Mouse (Mus musculus) stomach, postnatal 0 days (tissue): Measurements from ENCODE around the gene Mrpl53. TPM values are rescaled to one million over a fixed set of nuclear protein-coding genes. Genes with fewer than 3 reads are reported as not detected.

ENCODE experiments used
- ATAC-seq: fragments of 200-750 bp; cut with Nextera tagmentation; 2 replicates; pipeline ENCODE4 v1.8.0; 2017; ENCODE audit not compliant: low FRiP score, low TSS enrichment
- DNase-seq: peaks from one replicate; pipeline ENCODE4 v3.0.0-alpha.2; 2016; ENCODE audit warnings: low spot score
- H3K27ac ChIP-seq: fragments of 300-500 bp; sonication (generic); replicated peaks from 2 replicates; pipeline ENCODE4 v1.5.1; 2014; ENCODE audit warnings: mild to moderate bottlenecking, control low read depth
- H3K27me3 ChIP-seq: fragments of 300-500 bp; sonication (generic); 2 replicates; pipeline ENCODE4 v1.6.1; 2014; ENCODE audit warnings: low read length; ENCODE audit not compliant: control insufficient read depth, insufficient read depth
- H3K36me3 ChIP-seq: fragments of 300-500 bp; sonication (generic); 2 replicates; pipeline ENCODE4 v1.6.1; 2014; ENCODE audit warnings: low read length, mixed read lengths; ENCODE audit not compliant: control insufficient read depth, insufficient read depth
- H3K4me1 ChIP-seq: fragments of 300-500 bp; sonication (generic); replicated peaks from 2 replicates; pipeline ENCODE4 v1.6.1; 2014; ENCODE audit warnings: antibody characterized with exemption; ENCODE audit not compliant: control insufficient read depth, insufficient read depth
- H3K4me2 ChIP-seq: fragments of 300-500 bp; sonication (generic); replicated peaks from 2 replicates; pipeline ENCODE4 v1.6.1; 2014; ENCODE audit warnings: low read depth, mild to moderate bottlenecking, control low read depth, moderate library complexity
- H3K4me3 ChIP-seq: fragments of 300-500 bp; sonication (generic); 2 replicates; pipeline ENCODE4 v1.5.1; 2014; ENCODE audit warnings: low read depth, low read length, control low read depth
- H3K9ac ChIP-seq: fragments of 300-500 bp; sonication (generic); 2 replicates; pipeline ENCODE4 v1.6.1; 2014; ENCODE audit warnings: mild to moderate bottlenecking, low read length, control low read depth, mixed read lengths
- H3K9me3 ChIP-seq: fragments of 300-500 bp; sonication (generic); 2 replicates; pipeline ENCODE4 v1.6.1; 2016; ENCODE audit warnings: low read length; ENCODE audit not compliant: control insufficient read depth
- CTCF ChIP-seq: IDR thresholded peaks from 2 replicates; pipeline ENCODE4 v1.5.1; 2016; ENCODE audit warnings: antibody characterized with exemption, low read depth, mild to moderate bottlenecking, moderate library complexity
- EP300 ChIP-seq: optimal IDR thresholded peaks from 2 replicates; pipeline ENCODE3; 2016; ENCODE audit warnings: antibody characterized with exemption
- WGBS: fragments of 180-500 bp; shearing (Covaris S2); extraction: QIAGEN DNeasy Blood & Tissue Kit; methylation state at CpG from one replicate; pipeline ENCODE4 v1.1.7; 2014; 5-methylcytosine and 5-hydroxymethylcytosine counted together
- polyA plus RNA-seq: library from polyadenylated mRNA; unstranded; fragments of >200 nt; fragmentation: Nextera tagmentation; extraction: Ambion mirVana; gene quantifications from 2 replicates; pipeline ENCODE4 v1.2.1, GENCODE M21; 2015

Mrpl53 gene
- polyA plus RNA-seq, 1 experiment from 2014 or later = 117 TPM

DNA sequence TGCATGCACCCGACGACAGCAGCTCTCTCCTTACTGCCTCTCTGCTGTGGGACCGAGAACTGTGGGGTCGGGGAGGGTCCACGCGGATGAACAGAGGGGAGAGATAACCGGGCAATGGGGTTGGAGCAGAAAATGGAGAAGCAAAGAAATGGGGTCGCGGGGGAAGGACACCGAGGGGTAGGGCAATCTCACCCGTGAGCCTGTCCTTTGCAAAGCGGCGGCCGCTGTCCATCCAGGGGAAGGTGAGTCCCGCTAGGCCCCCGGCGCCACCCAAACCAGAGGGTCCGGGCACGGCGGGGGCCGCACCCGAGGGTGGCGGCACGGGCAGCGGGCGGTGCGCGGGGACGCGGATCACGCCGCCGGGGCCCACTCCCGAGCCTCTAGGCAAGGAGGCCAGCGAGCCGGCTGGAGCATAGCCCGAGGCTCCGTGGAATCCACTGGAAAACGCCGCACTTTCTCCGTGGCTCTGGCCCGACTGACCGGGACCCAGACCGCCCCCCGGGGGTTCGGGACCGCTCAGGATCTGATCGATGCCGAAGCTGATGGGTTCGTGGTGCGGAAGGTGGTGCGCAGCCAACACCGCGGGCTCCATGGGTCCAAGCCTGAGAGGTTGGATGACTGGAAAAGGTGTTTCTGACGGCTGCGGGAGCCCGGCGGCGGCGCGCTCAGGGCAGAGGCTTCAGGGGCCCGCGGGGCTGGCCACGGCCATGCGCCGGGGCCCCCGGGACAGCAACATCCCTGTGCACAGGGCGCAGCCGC lies 39.2 kb upstream of the Mrpl53 start:
- ATAC-seq (0 out of 2 replicates have a peak, but pooled peaks have one; percentile 22), DNase-seq (no peak)
- Histone ChIP-seq H3K36me3 (no peaks in the 10 kb centered on the region), H3K4me2 (peak overlapping the region; percentile 49; the same call in 1 of the 2 replicates), H3K27ac (no peak overlapping the region), H3K9ac (no peak overlapping the region), H3K27me3 (peaks cover 46% of the 10 kb centered on the region), H3K9me3 (no peaks in the 10 kb centered on the region), H3K4me1 (no peaks in the 10 kb centered on the region), H3K4me3 (peak overlapping the region; percentile 18)
- TF ChIP-seq CTCF = no peak
- no peak for TF ChIP-seq EP300
- WGBS = 3% methylated on average over 59 of the region's 69 CpGs

DNA sequence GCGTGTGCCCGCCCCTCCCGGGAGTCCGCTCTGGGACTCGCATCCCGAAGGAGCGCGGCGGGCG lies 38.8 kb upstream of the Mrpl53 start, which contains the start of gene Tlx2:
Gene Tlx2, minus strand, starts transcription at position 47 of the 64 bp plus-strand sequence.
- H3K27me3 ChIP-seq = peaks cover 46% of the 10 kb centered on the region
- under 1% methylated on average over 10 of the region's 10 CpGs for WGBS

DNA sequence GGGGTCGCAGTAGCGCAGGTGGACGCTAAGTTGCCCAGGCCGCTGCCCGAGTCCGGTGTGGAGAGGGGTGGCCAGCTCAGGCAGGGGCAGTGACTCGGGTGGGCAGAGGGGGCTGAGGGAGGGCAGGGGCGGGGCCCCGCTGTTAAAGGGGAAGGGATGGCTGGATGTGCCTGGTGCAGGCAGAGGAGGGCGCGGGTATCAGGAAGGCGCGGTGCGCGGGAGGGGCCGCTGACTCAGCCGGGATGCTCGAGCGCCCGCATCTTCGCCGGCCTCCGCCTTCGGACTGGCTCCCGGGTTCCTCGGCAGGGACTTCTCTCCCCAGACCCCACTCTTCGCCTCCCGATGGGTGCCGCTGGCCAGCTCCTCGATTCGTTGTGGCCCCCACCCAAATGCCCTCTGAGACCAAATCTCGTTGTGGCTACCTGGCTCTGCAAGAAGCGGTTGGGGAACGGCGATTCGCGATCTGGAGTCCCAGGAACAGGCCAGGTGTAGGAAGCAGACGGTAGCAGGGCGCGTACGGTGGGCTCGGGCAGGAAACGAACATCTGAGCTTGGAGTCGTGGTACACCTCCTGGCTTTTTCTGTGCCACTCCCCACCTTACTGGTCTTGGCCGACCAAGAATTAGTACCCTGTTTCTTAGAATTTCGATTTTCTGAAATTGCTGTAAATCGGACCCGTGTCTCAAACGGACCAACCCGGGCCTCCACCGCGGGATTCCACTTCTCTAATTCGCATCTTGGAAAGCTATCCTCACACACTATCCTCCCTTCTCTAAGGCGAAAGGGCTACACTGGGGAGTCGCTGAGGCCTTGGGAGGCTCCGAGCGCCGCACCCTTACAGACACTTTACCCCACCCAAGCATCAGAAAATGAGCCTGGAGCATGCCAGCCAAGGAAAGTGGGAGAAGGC lies 38.3 kb upstream of the Mrpl53 start:
- H3K36me3 ChIP-seq = no peaks in the 10 kb centered on the region
- peak overlapping the region; percentile 18 for H3K4me3 ChIP-seq
- H3K9ac ChIP-seq = no peak overlapping the region
- WGBS = 2% methylated on average over 56 of the region's 58 CpGs
- ATAC-seq = 0 out of 2 replicates have a peak, but pooled peaks have one; percentile 11
- no peak overlapping the region for H3K4me2 ChIP-seq
- TF ChIP-seq CTCF = no peak
- TF ChIP-seq EP300 = no peak
- peaks cover 46% of the 10 kb centered on the region for H3K27me3 ChIP-seq
- H3K27ac ChIP-seq = no peak overlapping the region
- H3K4me1 ChIP-seq = no peaks in the 10 kb centered on the region
- no peaks in the 10 kb centered on the region for H3K9me3 ChIP-seq
- DNase-seq = peak; percentile 54

More for the DNA sequence above, 38.8 kb upstream of the Mrpl53 start, which contains the start of gene Tlx2:
- TF ChIP-seq CTCF (no peak), EP300 (no peak)
- no peaks in the 10 kb centered on the region for H3K4me1 ChIP-seq
- no peak for ATAC-seq
- peak within 1 kb of the TSS; percentile 28 for H3K4me3 ChIP-seq
- no peak within 1 kb of the TSS for H3K9ac ChIP-seq
- DNase-seq = no peak
- no peaks in the 10 kb centered on the region for H3K36me3 ChIP-seq
- no peak within 1 kb of the TSS for H3K27ac ChIP-seq
- H3K9me3 ChIP-seq = no peaks in the 10 kb centered on the region
- peak within 1 kb of the TSS; percentile 49 for H3K4me2 ChIP-seq

- Histone ChIP-seq H3K9me3 (no peaks in the 10 kb centered on the region), H3K36me3 (no peaks in the 10 kb centered on the region), H3K9ac (no peak overlapping the region), H3K27ac (no peak overlapping the region), H3K27me3 (peaks cover 46% of the 10 kb centered on the region), H3K4me2 (no peak overlapping the region; the same call in 1 of the 2 replicates), H3K4me1 (no peaks in the 10 kb centered on the region), H3K4me3 (peak overlapping the region; percentile 4; the same call in 1 of the 2 replicates)
- peak; percentile 33 for DNase-seq
- WGBS = 3% methylated on average over 18 of the region's 24 CpGs
- ATAC-seq = peak; percentile 17; the same call in 1 of the 2 replicates
- TF ChIP-seq EP300 (no peak), CTCF (no peak)
Measured at GRCm38 (mm10) chr6:83071220-83071619, 37.6 kb upstream of the Mrpl53 start.

- TF ChIP-seq CTCF = peak; percentile 58
- no peak for TF ChIP-seq EP300
- H3K27ac ChIP-seq = no peak overlapping the region
- no peak overlapping the region for H3K4me3 ChIP-seq
- no peak for ATAC-seq
- H3K27me3 ChIP-seq = peaks cover 32% of the 10 kb centered on the region
- 14% methylated on average over 2 of the region's 2 CpGs for WGBS
- DNase-seq = no peak
- no peaks in the 10 kb centered on the region for H3K4me1 ChIP-seq
- no peaks in the 10 kb centered on the region for H3K9me3 ChIP-seq
- H3K36me3 ChIP-seq = no peaks in the 10 kb centered on the region
- no peak overlapping the region for H3K9ac ChIP-seq
- H3K4me2 ChIP-seq = no peak overlapping the region
Measured at GRCm38 (mm10) chr6:83074979-83075378, 33.9 kb upstream of the Mrpl53 start.
